Mouse (Mus musculus): ENCODE results near the gene Gabrp. TPM values are rescaled to one million over a fixed set of nuclear protein-coding genes. Genes with fewer than 3 reads are reported as not detected.

Gene Gabrp
- not detected in 2 replicates for polyA plus RNA-seq (2021; fragmentation: Nextera tagmentation)
- long read RNA-seq, experiment 1, partial matches to known transcripts, result 0 of 1 reads
- long read RNA-seq, experiment 1, other reads (novel, unspliced or antisense), result 1 of 1 reads
- long read RNA-seq, experiment 2, result 0 reads

GRCm38 (mm10) chr11:33578859-33579258 is at the start of gene Gabrp:
Gabrp (minus strand) TSS chr11:33578959.

GRCm38 (mm10) chr11:33598986-33599385 is 20.2 kb upstream of the Gabrp start, which contains the start of gene D130052B06Rik:
D130052B06Rik (plus strand) TSS chr11:33599302.

DNA sequence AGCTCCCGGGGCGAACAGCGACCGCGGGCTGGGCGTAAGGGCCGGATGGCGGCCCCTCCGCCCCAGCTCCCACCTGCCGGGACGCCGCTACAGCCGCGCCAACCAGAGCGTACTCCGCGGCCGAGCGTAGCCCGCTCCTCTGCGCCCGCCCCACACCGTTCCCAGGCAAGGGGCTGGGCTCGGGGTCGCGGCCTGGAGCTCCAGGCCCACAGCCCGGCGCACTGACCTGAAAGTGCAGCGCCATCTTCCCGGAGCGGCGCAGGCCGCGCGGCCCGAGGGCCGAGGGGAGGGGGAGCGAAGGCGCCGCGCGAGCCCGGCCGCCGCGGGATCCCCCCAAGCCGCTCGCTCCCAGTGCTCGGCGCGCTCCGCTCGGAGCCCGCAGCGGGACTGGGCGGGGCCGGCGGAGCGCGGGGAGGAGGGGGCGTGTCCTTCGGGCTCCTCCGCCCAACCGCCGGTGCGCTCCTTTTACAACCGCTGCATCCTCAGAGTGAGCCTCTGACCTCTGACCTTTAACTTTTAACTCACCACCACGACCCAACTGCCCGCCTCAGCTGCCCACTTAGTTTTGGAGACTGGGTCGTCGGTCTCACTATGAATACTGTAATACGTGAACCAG is 65.3 kb downstream of the Gabrp start, which contains the start of gene Ranbp17:
Gene Ranbp17 (minus strand): TSS at position 371 of the 616 bp plus-strand sequence.

Other genes starting within 250 kb of the Gabrp start
- 1.0 and 2.4 TPM in 2 replicates for gene Ranbp17, start 65.2 kb downstream of the Gabrp start, polyA plus RNA-seq (2021; fragmentation: Nextera tagmentation)
- gene D130052B06Rik, start 20.3 kb upstream of the Gabrp start, polyA plus RNA-seq (2021; fragmentation: Nextera tagmentation), result not detected in 2 replicates

Data from left cerebral cortex, adult 6 months (tissue).